Mouse (Mus musculus) liver, adult (tissue): ENCODE results near the gene Lef1.

Experiments used
- GATA4 ChIP-seq: IDR thresholded peaks from 2 replicates; pipeline ENCODE4 v1.6.1; 2014; ENCODE audit warnings: mild to moderate bottlenecking, low read length; ENCODE audit not compliant: insufficient replicate concordance

The Lef1 gene

GRCm38 (mm10) chr3:131237785-131238633 lies 127.7 kb downstream of the Lef1 start:
- TF ChIP-seq GATA4: no peak

GRCm38 (mm10) chr3:131245766-131246578 lies 135.7 kb downstream of the Lef1 start:
- TF ChIP-seq GATA4: no peak

DNA sequence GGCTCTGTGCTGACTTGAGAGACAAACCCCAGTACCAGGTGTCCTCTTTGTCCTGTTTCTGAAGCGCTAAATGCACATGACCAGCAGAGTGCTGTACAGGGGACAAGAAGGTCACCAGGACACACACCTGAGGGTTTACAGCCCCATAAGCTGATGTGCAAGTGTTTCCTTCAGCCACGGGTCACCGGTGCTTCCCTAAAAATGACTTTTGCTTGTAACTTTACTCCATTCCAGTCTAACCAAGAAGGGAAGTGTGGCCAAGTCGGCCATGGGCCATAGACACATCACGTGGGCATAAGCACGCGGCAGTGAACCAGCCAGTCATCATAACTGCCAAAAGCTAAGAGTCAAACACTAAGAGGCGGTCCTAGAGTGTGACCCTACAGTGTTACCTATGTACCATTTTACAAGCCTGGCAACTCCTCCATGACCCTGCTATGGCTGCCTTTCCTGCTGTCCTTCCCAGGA lies 136.3 kb downstream of the Lef1 start:
- no peak for TF ChIP-seq GATA4

DNA sequence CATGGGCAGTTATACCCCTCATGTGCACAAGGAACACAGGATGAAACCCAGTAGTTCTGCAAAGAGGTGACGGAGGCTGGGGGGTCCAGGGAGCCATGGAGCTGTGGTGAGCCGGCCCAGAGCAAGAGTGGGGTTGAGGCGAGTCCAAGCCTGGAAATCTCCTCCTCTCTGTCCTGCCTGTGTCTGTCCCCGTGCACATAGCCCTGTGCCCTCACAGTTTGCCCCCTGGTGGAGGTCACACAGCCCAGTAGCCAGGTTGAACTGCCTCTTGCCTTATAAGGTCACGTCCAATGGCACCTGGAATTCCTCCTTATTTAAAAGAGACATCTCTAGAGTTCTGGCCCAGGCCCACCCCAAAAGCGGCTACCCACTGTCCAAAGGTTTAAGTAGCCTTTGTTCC lies 137.2 kb downstream of the Lef1 start:
- no peak for TF ChIP-seq GATA4

- no peak for TF ChIP-seq GATA4
Observed at GRCm38 (mm10) chr3:131247851-131248250, 137.6 kb downstream of the Lef1 start.

GRCm38 (mm10) chr3:131248444-131248843 lies 138.2 kb downstream of the Lef1 start:
- no peak for TF ChIP-seq GATA4

DNA sequence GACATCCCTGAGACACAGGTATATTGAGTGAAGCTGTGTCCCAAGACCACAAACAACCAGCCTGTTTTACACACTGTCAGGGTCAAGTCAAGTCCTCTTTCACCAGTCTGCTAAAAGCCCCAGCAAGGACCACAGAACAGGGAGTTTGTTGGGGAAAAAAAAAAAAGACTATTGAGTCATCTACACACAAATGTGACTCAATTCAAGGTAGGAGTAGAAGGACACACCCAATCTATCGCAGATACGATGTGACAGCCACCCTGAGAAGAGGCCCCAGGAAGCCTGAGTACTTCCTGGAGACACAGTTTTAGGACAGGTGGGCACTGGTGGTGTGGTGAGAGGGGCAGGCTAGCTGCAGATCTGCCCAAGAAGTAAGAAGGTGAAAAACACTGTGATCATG lies 140.0 kb downstream of the Lef1 start:
- no peak for TF ChIP-seq GATA4

GRCm38 (mm10) chr3:131250978-131251377 lies 140.7 kb downstream of the Lef1 start:
- no peak for TF ChIP-seq GATA4

DNA sequence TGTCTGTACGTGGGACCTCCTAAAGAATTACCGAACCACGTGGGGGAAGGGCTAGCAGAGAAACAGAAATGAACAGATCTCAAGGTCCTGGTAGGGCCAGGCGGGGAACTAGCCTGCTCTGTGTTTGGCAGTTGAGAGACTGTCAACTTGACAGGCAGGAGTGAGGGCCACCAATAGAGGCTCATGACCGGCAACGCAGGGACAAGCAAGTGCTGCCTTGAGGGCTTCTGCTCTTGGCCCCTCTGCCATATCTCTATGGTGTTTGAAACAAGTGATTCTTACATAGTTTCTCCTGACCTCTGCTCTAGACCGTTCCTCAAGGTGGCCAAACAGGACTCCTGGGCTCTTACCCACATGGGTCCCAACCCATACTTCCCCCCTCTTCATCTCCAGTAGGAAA lies 141.3 kb downstream of the Lef1 start:
- no peak for TF ChIP-seq GATA4

DNA sequence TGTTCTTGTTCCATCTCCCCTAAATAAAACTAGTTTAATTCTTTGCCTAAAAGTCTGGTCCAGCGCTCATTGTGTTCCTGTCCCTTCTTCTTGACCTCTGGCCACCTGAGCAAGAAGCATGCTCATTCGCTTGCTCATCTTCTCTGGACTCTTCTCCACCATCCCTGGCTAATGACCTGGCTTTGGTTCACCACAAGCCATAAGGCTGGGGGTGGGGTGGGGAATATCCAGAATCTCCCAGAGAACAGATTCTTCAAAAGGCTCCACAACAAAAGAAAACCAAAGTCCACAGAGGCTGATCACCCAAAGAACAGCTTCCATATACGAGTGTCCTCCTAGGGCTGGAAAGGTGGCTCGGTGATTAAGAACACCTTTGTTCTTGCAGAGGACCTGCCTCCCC lies 144.7 kb downstream of the Lef1 start:
- no peak for TF ChIP-seq GATA4

DNA sequence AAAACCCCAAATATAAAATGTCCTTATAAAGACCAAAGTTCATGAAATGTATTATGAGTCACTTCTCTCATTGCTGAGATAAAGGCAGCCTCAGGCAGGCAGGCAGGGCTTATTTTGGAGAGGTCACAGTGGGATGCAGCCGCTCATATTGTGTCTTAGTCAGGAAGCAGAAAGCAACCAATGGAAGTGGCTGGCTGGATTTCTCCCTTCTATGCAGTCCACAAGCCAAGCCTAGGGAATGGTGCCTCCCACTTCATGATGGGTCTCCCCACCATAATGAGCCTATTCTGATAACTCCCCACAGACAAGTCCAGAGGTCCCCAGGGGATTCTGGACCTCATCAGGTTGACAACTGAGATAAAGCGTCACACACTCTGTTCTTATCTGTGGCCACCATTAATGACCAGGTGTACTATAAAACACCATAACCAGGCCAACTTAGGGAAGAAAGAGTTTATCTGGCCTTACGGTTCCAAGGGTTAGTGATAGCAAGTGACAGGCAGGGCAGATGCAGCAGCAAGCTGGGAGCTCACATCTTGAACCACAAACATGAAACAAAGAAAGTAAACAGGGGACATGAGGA lies 145.2 kb downstream of the Lef1 start:
- TF ChIP-seq GATA4: no peak

DNA sequence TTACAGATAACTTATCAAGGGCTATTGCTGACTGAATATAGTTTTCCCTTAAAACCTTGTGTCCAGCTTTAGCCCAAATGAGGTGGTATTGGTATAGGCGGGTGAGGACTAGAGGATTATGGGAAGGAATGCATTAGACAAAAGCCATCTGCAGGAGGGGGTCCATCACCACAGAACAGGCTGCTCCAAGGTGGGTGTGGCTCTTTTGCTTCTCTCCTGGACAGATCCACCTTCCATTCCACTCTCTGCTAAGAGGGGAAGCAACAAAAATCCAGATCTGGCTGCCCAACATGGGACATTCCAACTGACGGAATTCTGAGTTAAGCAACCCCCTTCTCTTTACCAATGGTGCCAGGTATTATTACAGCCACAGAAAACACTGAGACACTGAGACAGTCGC lies 148.7 kb downstream of the Lef1 start:
- no peak for TF ChIP-seq GATA4

DNA sequence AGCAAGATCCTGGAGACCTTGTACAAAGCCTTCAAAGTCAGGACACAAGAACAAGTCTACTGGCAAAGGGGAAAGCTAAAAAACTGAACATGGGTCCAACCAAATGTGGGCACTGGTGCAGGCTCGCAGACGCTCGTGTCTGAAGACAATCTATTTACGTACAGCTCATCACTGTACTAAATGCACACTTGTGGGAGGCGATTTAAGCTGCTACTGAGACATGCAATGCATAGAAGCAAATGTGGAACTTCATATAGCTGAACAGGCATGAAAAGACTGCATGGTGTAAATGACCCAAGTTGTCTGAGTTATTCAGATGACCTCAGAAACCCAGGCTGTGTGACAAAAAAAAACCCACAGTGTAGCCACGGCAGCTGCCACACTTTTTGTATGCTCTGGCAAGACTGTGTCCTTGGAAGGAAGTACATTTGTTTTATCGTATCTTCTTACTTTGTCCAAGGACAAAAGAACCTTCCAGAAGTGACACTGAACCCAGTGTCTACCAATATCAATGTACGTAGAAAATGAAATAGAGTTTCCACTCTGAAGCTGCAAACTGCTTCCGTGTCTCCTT lies 149.2 kb downstream of the Lef1 start:
- no peak for TF ChIP-seq GATA4

DNA sequence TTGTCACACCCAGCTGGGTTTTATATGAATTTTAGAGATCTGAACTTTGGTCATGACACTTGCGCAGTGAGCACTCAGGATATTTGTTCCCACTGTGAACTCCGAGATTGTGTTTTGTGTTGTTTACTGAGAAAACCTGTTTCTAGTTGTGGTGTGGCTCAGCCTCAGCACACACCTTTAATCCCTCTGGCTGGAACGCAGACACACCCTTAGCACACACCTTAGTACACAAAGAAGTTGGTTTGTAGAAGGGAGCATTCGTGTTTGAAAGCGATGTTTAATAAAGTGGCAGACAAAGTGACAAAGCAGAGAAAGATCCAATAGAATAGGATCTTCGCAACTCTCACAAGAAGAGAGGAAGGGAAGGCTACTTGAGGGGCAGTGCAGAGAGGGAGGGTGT lies 150.1 kb downstream of the Lef1 start:
- TF ChIP-seq GATA4: no peak

DNA sequence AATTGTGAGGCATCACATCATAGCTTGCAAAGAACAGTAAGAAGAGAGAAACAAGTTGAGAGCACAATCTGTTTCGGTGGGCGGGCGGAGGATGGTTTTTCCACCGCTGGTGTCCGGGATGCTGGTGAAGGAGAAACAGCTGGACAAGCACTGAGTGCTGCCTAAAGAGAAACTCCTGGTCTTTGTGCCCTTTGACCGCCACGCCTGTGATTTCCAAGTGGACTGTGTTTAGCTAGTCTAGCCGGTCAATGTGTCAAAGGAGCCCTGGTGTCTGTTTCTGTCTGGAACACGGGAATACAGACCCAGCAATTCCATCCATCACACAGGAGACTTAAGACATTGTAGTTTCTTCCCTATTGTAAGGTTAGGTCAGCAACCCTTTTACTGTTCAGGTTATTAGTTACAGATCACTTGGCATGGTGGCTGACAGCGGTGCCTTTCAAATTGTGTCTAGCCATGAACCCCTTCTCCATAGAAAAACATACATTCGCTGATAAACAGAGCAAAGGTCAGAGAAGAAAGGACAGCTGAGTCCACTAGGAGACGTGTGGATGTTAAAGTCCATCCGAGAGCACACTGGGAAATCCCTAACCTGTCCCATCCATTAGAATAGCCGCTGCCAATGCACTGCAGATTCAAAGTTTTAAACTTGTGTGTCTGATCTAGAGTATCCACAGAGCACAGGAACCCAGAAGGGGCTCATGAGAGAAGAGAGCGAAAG lies 153.7 kb downstream of the Lef1 start:
- no peak for TF ChIP-seq GATA4
